Mouse (Mus musculus): ENCODE data around the gene Srek1ip1.

DNA sequence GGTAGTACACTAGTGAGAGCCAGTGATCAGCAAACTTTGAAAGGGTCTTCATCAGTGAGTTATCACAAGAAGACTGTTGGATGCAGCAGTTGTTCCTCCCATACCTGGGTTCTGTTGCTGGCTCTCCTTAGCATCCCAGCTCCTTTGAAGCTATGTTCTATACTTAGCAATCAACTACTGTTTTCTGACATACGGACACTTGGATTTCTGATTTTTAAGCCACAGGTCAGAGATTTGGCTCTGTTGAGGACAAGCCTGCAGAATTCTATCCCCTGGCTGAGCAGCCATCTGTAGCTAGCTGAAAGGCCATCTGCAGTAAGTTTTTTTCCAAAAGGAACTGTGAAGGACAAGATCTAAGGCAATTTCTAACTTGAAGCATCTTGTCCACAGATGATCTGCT is 32.9 kb upstream of the Srek1ip1 start:
- no peak for TF ChIP-seq EP300 (IDR thresholded peaks at IDR 0.05; ENCODE audit: low read depth)
- TF ChIP-seq CTCF (IDR thresholded peaks at IDR 0.05; ENCODE audit: low read depth) = no peak
